Mouse (Mus musculus) spleen, adult 18-20 months (tissue): ENCODE measurements around the gene Gpc1.
A peak's percentile ranks its signal among the peaks of the same experiment; 100 is the strongest.

Source experiments
- DNase-seq, 2 experiments: peaks; one replicate each; pipeline ENCODE4 v3.0.0; 2022; ENCODE audit warnings: mixed read lengths in 2 of 2

Gene Gpc1

GRCm38 (mm10) chr1:92831188-92832001 is at the start of gene Gpc1:
TSS of gene Gpc1 (plus strand) at chr1:92831645.
- peak; percentile 16 to 58 for DNase-seq

GRCm38 (mm10) chr1:92781862-92782261 is 49.6 kb upstream of the Gpc1 start:
- no peak for DNase-seq

- no peak for DNase-seq
These were observed 48.9 kb upstream of the Gpc1 start for GRCm38 (mm10) chr1:92782587-92782986.

GRCm38 (mm10) chr1:92787221-92787620 is 44.2 kb upstream of the Gpc1 start:
- no peak for DNase-seq

- DNase-seq: no peak
These were observed 43.4 kb upstream of the Gpc1 start for GRCm38 (mm10) chr1:92788049-92788448.

GRCm38 (mm10) chr1:92790628-92791027 is 40.8 kb upstream of the Gpc1 start:
- DNase-seq: no peak

- no peak for DNase-seq
These were observed 40.2 kb upstream of the Gpc1 start for GRCm38 (mm10) chr1:92791070-92791831.

GRCm38 (mm10) chr1:92793781-92794180 is 37.7 kb upstream of the Gpc1 start:
- no peak for DNase-seq

- no peak for DNase-seq
These were observed 33.0 kb upstream of the Gpc1 start for GRCm38 (mm10) chr1:92798425-92798824.

- no peak for DNase-seq
These were observed 31.8 kb upstream of the Gpc1 start for GRCm38 (mm10) chr1:92799653-92800052.

- no peak for DNase-seq
These were observed 29.1 kb upstream of the Gpc1 start for GRCm38 (mm10) chr1:92802362-92802761.

- DNase-seq: no peak
These were observed 28.1 kb upstream of the Gpc1 start for GRCm38 (mm10) chr1:92803376-92803775.

GRCm38 (mm10) chr1:92805181-92805580 is 26.3 kb upstream of the Gpc1 start:
- no peak for DNase-seq

GRCm38 (mm10) chr1:92805836-92806235 is 25.6 kb upstream of the Gpc1 start:
- DNase-seq: no peak

GRCm38 (mm10) chr1:92806720-92807119 is 24.7 kb upstream of the Gpc1 start:
- no peak for DNase-seq

- no peak for DNase-seq
These were observed 21.8 kb upstream of the Gpc1 start for GRCm38 (mm10) chr1:92809621-92810020.

GRCm38 (mm10) chr1:92814319-92814718 is 17.1 kb upstream of the Gpc1 start:
- DNase-seq: no peak

- no peak for DNase-seq
These were observed 16.3 kb upstream of the Gpc1 start for GRCm38 (mm10) chr1:92815100-92815499.

GRCm38 (mm10) chr1:92815756-92816294 is 15.6 kb upstream of the Gpc1 start:
- DNase-seq: no peak

GRCm38 (mm10) chr1:92830626-92831187 is 738 bp upstream of the Gpc1 start:
- DNase-seq: no peak

GRCm38 (mm10) chr1:92832011-92833010 is 866 bp downstream of the Gpc1 start:
- peak in 1 of 2 experiments; percentile 12 for DNase-seq
